ENCODE assay signal across 8 mouse cellular contexts in genomic region chr1:132542762-132543306, GRCm38 (mm10). TPM values are rescaled to one million over a fixed set of nuclear protein-coding genes. Genes with fewer than 3 reads are reported as not detected.
DNase-seq lines count a peak whose midpoint lies in the region; ATAC-seq lines count a peak whose summit lies in the region.

Gene Cntn2, minus strand, starts transcription at chr1:132543256.

- peak within 1 kb of the TSS; percentile 48 for H3K4me2 ChIP-seq in embryonic facial prominence, embryonic 14.5 days (ENCODE audit: low read depth, low read length)

- H3K9ac ChIP-seq in embryonic facial prominence, embryonic 14.5 days (ENCODE audit: low read depth, low read length) = peak within 1 kb of the TSS; percentile 42

- H3K27me3 ChIP-seq in embryonic facial prominence, embryonic 14.5 days (replicated peaks; ENCODE audit: control insufficient read depth, insufficient read depth, low read length) = peaks cover 54% of the 10 kb centered on the region

- under 1% methylated on average over 24 of the region's 30 CpGs for WGBS in embryonic facial prominence, embryonic 14.5 days

- DNase-seq in layer of hippocampus, adult 11-12 months (ENCODE audit: low spot score) = peak; percentile 74
- no peak for DNase-seq in layer of hippocampus, adult 9-10 months (ENCODE audit: low spot score)
- DNase-seq in embryonic facial prominence, embryonic 14.5 days (ENCODE audit: low spot score) = peak; percentile 50
- DNase-seq in layer of hippocampus, postnatal 10 days (ENCODE audit: low spot score in 2 of 2) = peak; percentile 49 to 72
- peak; percentile 52 for DNase-seq in neural tube, embryonic 10.5 days (ENCODE audit: extremely low spot score, low spot score)
- DNase-seq in thymus, postnatal 4 days = no peak
- no peak for DNase-seq in adipocyte (ENCODE audit: low spot score)

- no peak within 1 kb of the TSS for H3K27ac ChIP-seq in embryonic facial prominence, embryonic 14.5 days (replicated peaks; ENCODE audit: low read depth, low read length)

- ATAC-seq in embryonic facial prominence, embryonic 14.5 days (ENCODE audit: low read depth) = peak; percentile 75
- no peak for ATAC-seq in granulocyte monocyte progenitor cell, adult 5-6 weeks (replicated peaks; ENCODE audit: poor library complexity, severe bottlenecking)

- H3K4me3 ChIP-seq in embryonic facial prominence, embryonic 14.5 days (ENCODE audit: low read depth, low read length) = peak within 1 kb of the TSS; percentile 29

- no peaks in the 10 kb centered on the region for H3K36me3 ChIP-seq in embryonic facial prominence, embryonic 14.5 days (ENCODE audit: control insufficient read depth, insufficient read depth, low read length)

- no peaks in the 10 kb centered on the region for H3K9me3 ChIP-seq in embryonic facial prominence, embryonic 14.5 days (ENCODE audit: control insufficient read depth, low read length)

- H3K4me1 ChIP-seq in embryonic facial prominence, embryonic 14.5 days (ENCODE audit: control insufficient read depth, insufficient read depth, low read length) = peaks cover 11% of the 10 kb centered on the region; the same call in 1 of the 2 replicates

RNA-seq across cellular contexts. Expression of gene Cntn2, which starts in this region (rescaled TPM):
- polyA plus RNA-seq in embryonic facial prominence, embryonic 14.5 days (2014; fragmentation: Nextera tagmentation; extraction: Ambion mirVana) = 3.6 and 4.3 TPM in 2 replicates
- 10 to 100 TPM; 72.1 to 76.2 TPM for total RNA-seq in layer of hippocampus, postnatal 10 days (2021)
- total RNA-seq in granulocyte monocyte progenitor cell, adult 5-6 weeks (2014; fragmentation: Nextera tagmentation) = not detected in 2 replicates
- not detected in 2 replicates for total RNA-seq in granulocyte monocyte progenitor cell, adult 5-6 weeks (2017)

Comparison
In these comparisons a context has a peak if more than half of its experiments do, and no peak if none do; other contexts are left out.
1. RNA of gene Cntn2 (total RNA-seq): 72.1 to 76.2 TPM in layer of hippocampus, postnatal 10 days; not detected in granulocyte monocyte progenitor cell, adult 5-6 weeks; every median in the first group is over 10 times any median in the second.
2. DNase-seq: peak in layer of hippocampus, adult 11-12 months (single experiment), embryonic facial prominence, embryonic 14.5 days (single experiment), layer of hippocampus, postnatal 10 days (2 of 2) and neural tube, embryonic 10.5 days (single experiment); none in layer of hippocampus, adult 9-10 months (single experiment), thymus, postnatal 4 days (single experiment) and adipocyte (single experiment).